27 mouse cellular contexts compared by ENCODE assay signal in genomic region chr5:139394399-139394798, GRCm38 (mm10). TPM values are rescaled to one million over a fixed set of nuclear protein-coding genes. Genes with fewer than 3 reads are reported as not detected.
A peak's percentile ranks its signal among the peaks of the same experiment; 100 is the strongest.
DNase-seq lines count a peak whose midpoint lies in the region; ATAC-seq and TF ChIP-seq lines count a peak whose summit lies in the region.
"Had no signal": no experiment of that assay in that cellular context is flagged by ENCODE, and none has a peak within 500 bp of the region (broad histone marks: within the 10 kb centered on the region; RNA-seq: fewer than 3 reads in every experiment).

No protein-coding gene starts in this region.

- no peak for TF ChIP-seq CTCF in heart, adult 2 months (IDR thresholded peaks at IDR 0.05)

- peaks cover 5% of the 10 kb centered on the region for H3K79me2 ChIP-seq in heart, adult 2 months (replicated peaks; ENCODE audit: control insufficient read depth, insufficient read depth, low read length)

- peaks cover 41% of the 10 kb centered on the region for H3K4me1 ChIP-seq in heart, adult 2 months (ENCODE audit: control insufficient read depth, insufficient read depth, low read length)
- H3K4me1 ChIP-seq in heart, embryonic 12.5 days (replicated peaks) = peaks cover 47% of the 10 kb centered on the region
- peaks cover 88% of the 10 kb centered on the region for H3K4me1 ChIP-seq in liver, embryonic 12.5 days

- no peaks in the 10 kb centered on the region for H3K9me3 ChIP-seq in heart, embryonic 12.5 days (replicated peaks)
- no peaks in the 10 kb centered on the region for H3K9me3 ChIP-seq in liver, embryonic 12.5 days (replicated peaks)
- H3K9me3 ChIP-seq: embryonic facial prominence, embryonic 12.5 days; forebrain, embryonic 10.5 days; megakaryocyte, embryonic 14.5 days had no signal

- no peak overlapping the region for H3K4me2 ChIP-seq in heart, embryonic 12.5 days
- peak overlapping the region; percentile 48 for H3K4me2 ChIP-seq in liver, embryonic 12.5 days
- H3K4me2 ChIP-seq: embryonic facial prominence, embryonic 12.5 days; heart, embryonic 11.5 days had no signal

- no peak for DNase-seq in heart, adult 2 months
- DNase-seq in retina, postnatal 1 day = peak; percentile 64
- DNase-seq in retina, embryonic 14.5 days (ENCODE audit: low spot score) = no peak
- DNase-seq in ovary, postnatal 36 days (ENCODE audit: low spot score) = no peak
- DNase-seq: adrenal gland, adult 8-10 months; cerebellum, adult 9-10 months; gastrocnemius, postnatal 10 days; heart, postnatal 4 days; left cerebral cortex, postnatal 4 days; lung, adult 18-20 months; lung, postnatal 14 days had no signal

- 70% methylated on average over 7 of the region's 7 CpGs for WGBS in heart, adult 2 months
- 52% methylated on average over 7 of the region's 7 CpGs for WGBS in heart, embryonic 12.5 days
- WGBS in liver, embryonic 12.5 days (ENCODE audit: insufficient replicate concordance) = 26% methylated on average over 7 of the region's 7 CpGs

- H3K27me3 ChIP-seq in heart, adult 2 months (ENCODE audit: control insufficient read depth, insufficient read depth, low read length) = no peaks in the 10 kb centered on the region
- no peaks in the 10 kb centered on the region for H3K27me3 ChIP-seq in heart, embryonic 12.5 days (replicated peaks)
- no peaks in the 10 kb centered on the region for H3K27me3 ChIP-seq in liver, embryonic 12.5 days (replicated peaks)
- H3K27me3 ChIP-seq: embryonic facial prominence, embryonic 12.5 days; megakaryocyte, embryonic 14.5 days; Patski had no signal

- no peak for TF ChIP-seq POLR2A in heart, adult 2 months (IDR thresholded peaks at IDR 0.05; ENCODE audit: insufficient read depth, low read depth, low read length)

- H3K4me3 ChIP-seq in heart, adult 2 months = no peak overlapping the region
- no peak overlapping the region for H3K4me3 ChIP-seq in heart, embryonic 12.5 days
- H3K4me3 ChIP-seq in liver, embryonic 12.5 days = peak overlapping the region; percentile 13; the same call in 1 of the 2 replicates
- H3K4me3 ChIP-seq: embryonic facial prominence, embryonic 12.5 days; forebrain, embryonic 10.5 days; megakaryocyte, embryonic 14.5 days had no signal

- peak overlapping the region; percentile 26; the same call in 1 of the 2 replicates for H3K27ac ChIP-seq in heart, adult 2 months
- no peak overlapping the region for H3K27ac ChIP-seq in heart, embryonic 12.5 days (ENCODE audit: poor library complexity, severe bottlenecking)
- peak overlapping the region; percentile 100 for H3K27ac ChIP-seq in liver, embryonic 12.5 days
- H3K27ac ChIP-seq: embryonic facial prominence, embryonic 12.5 days; forebrain, embryonic 10.5 days had no signal

- no peak for ATAC-seq in heart, embryonic 12.5 days (ENCODE audit: insufficient number of reproducible peaks, low FRiP score)
- ATAC-seq in liver, embryonic 12.5 days = peak; percentile 63
- ATAC-seq in megakaryocyte-erythroid progenitor cell, adult 5-6 weeks (replicated peaks; ENCODE audit: low FRiP score, low TSS enrichment, poor library complexity, severe bottlenecking) = peak; percentile 26
- no peak for ATAC-seq in erythroid progenitor cell, adult 5-6 weeks (replicated peaks; ENCODE audit: low FRiP score, poor library complexity, severe bottlenecking)
- ATAC-seq: hindbrain, embryonic 16.5 days; intestine, embryonic 16.5 days; Patski had no signal

- no peaks in the 10 kb centered on the region; the same call in 1 of the 2 replicates for H3K36me3 ChIP-seq in heart, adult 2 months (ENCODE audit: control insufficient read depth, insufficient read depth, low read length)
- peaks cover 20% of the 10 kb centered on the region for H3K36me3 ChIP-seq in heart, embryonic 12.5 days
- peaks cover 58% of the 10 kb centered on the region for H3K36me3 ChIP-seq in liver, embryonic 12.5 days
- H3K36me3 ChIP-seq: embryonic facial prominence, embryonic 12.5 days had no signal

- intact Hi-C loops in heart, adult 2 months (cut with DNase I) = no loop called here

- H3K9ac ChIP-seq in heart, adult 2 months (ENCODE audit: low read depth, low read length) = no peak overlapping the region
- no peak overlapping the region for H3K9ac ChIP-seq in heart, embryonic 12.5 days
- peak overlapping the region; percentile 52 for H3K9ac ChIP-seq in liver, embryonic 12.5 days
- H3K9ac ChIP-seq: embryonic facial prominence, embryonic 12.5 days had no signal

- no peak for TF ChIP-seq EP300 in heart, adult 2 months (IDR thresholded peaks at IDR 0.05; ENCODE audit: insufficient read depth, low read depth, low read length)

RNA-seq across cellular contexts. Expression of gene C130050O18Rik, which starts 10.7 kb away (rescaled TPM):
- total RNA-seq in heart, adult 2 months (2021) = 1 to 10 TPM in 1 of 2 experiments, under 1 TPM in 1; 0.68 to 1.1 TPM
- 0.98 and 1.1 TPM in 2 replicates for polyA plus RNA-seq in heart, adult 2 months (2012; rRNA removed)
- 0.10 and 0.36 TPM in 2 replicates for polyA plus RNA-seq in heart, embryonic 12.5 days (2016; fragmentation: Nextera tagmentation; extraction: Ambion mirVana)
- 0.72 and 0.75 TPM in 2 replicates for polyA plus RNA-seq in liver, embryonic 12.5 days (2016; fragmentation: Nextera tagmentation; extraction: Ambion mirVana)
- 0.79 TPM in 1 of 2 replicates, not detected in the other for total RNA-seq in megakaryocyte-erythroid progenitor cell, adult 5-6 weeks (2014; fragmentation: Nextera tagmentation)
- total RNA-seq in megakaryocyte-erythroid progenitor cell, adult 5-6 weeks (2017) = 0.08 TPM in 1 of 2 replicates, not detected in the other
- total RNA-seq in erythroid progenitor cell, adult 5-6 weeks (2015; ENCODE audit: low replicate concordance) = 2.9 TPM in 1 of 2 replicates, not detected in the other
- total RNA-seq in erythroid progenitor cell, adult 5-6 weeks (2017; ENCODE audit: low replicate concordance) = 0.26 TPM in 1 of 2 replicates, not detected in the other
- total RNA-seq: left cerebral cortex, postnatal 4 days had no signal

RNA-seq across cellular contexts. Expression of gene Gpr146, which starts 16.9 kb away (rescaled TPM):
- 10 to 100 TPM; 42.9 to 56.6 TPM for total RNA-seq in heart, adult 2 months (2021)
- polyA plus RNA-seq in heart, adult 2 months (2012; rRNA removed) = 62.4 and 77.0 TPM in 2 replicates
- polyA plus RNA-seq in heart, embryonic 12.5 days (2016; fragmentation: Nextera tagmentation; extraction: Ambion mirVana) = 8.2 and 8.5 TPM in 2 replicates
- polyA plus RNA-seq in liver, embryonic 12.5 days (2016; fragmentation: Nextera tagmentation; extraction: Ambion mirVana) = 18.3 and 19.3 TPM in 2 replicates
- 7.5 and 7.9 TPM in 2 replicates for total RNA-seq in megakaryocyte-erythroid progenitor cell, adult 5-6 weeks (2014; fragmentation: Nextera tagmentation)
- 5.3 and 6.0 TPM in 2 replicates for total RNA-seq in megakaryocyte-erythroid progenitor cell, adult 5-6 weeks (2017)
- 34.0 and 38.9 TPM in 2 replicates for total RNA-seq in erythroid progenitor cell, adult 5-6 weeks (2015; ENCODE audit: low replicate concordance)
- 37.8 and 43.8 TPM in 2 replicates for total RNA-seq in erythroid progenitor cell, adult 5-6 weeks (2017; ENCODE audit: low replicate concordance)

RNA-seq across cellular contexts. Expression of gene Gper1, which starts 28.6 kb away (rescaled TPM):
- 1 to 10 TPM; 1.4 to 1.5 TPM for total RNA-seq in heart, adult 2 months (2021)
- polyA plus RNA-seq in heart, adult 2 months (2012; rRNA removed) = 2.0 and 4.9 TPM in 2 replicates
- polyA plus RNA-seq in heart, embryonic 12.5 days (2016; fragmentation: Nextera tagmentation; extraction: Ambion mirVana) = 0.79 and 0.96 TPM in 2 replicates
- 0.39 and 0.51 TPM in 2 replicates for polyA plus RNA-seq in liver, embryonic 12.5 days (2016; fragmentation: Nextera tagmentation; extraction: Ambion mirVana)
- not detected in 2 replicates for total RNA-seq in megakaryocyte-erythroid progenitor cell, adult 5-6 weeks (2014; fragmentation: Nextera tagmentation)
- total RNA-seq in megakaryocyte-erythroid progenitor cell, adult 5-6 weeks (2017) = not detected in 2 replicates
- not detected in 2 replicates for total RNA-seq in erythroid progenitor cell, adult 5-6 weeks (2015; ENCODE audit: low replicate concordance)
- not detected in 2 replicates for total RNA-seq in erythroid progenitor cell, adult 5-6 weeks (2017; ENCODE audit: low replicate concordance)

RNA-seq across cellular contexts. Expression of gene Cyp2w1, which starts 42.0 kb away (rescaled TPM):
- total RNA-seq in heart, adult 2 months (2021) = not detected
- polyA plus RNA-seq in heart, adult 2 months (2012; rRNA removed) = not detected in 2 replicates
- not detected in 2 replicates for polyA plus RNA-seq in heart, embryonic 12.5 days (2016; fragmentation: Nextera tagmentation; extraction: Ambion mirVana)
- not detected in 2 replicates for polyA plus RNA-seq in liver, embryonic 12.5 days (2016; fragmentation: Nextera tagmentation; extraction: Ambion mirVana)
- total RNA-seq in megakaryocyte-erythroid progenitor cell, adult 5-6 weeks (2014; fragmentation: Nextera tagmentation) = not detected in 2 replicates
- not detected in 2 replicates for total RNA-seq in megakaryocyte-erythroid progenitor cell, adult 5-6 weeks (2017)
- total RNA-seq in erythroid progenitor cell, adult 5-6 weeks (2015; ENCODE audit: low replicate concordance) = not detected in 2 replicates
- not detected in 2 replicates for total RNA-seq in erythroid progenitor cell, adult 5-6 weeks (2017; ENCODE audit: low replicate concordance)
- total RNA-seq: adrenal gland, adult 8-10 months; gastrocnemius, postnatal 10 days; heart, postnatal 4 days; layer of hippocampus, postnatal 25 days; left cerebral cortex, postnatal 4 days; monocyte, adult 5-6 weeks had no signal
- polyA plus RNA-seq: cortical plate, adult 2 months; forebrain, embryonic 10.5 days; heart, embryonic 11.5 days; hindbrain, embryonic 16.5 days; kidney, embryonic 16.5 days; neural tube, embryonic 11.5 days; Patski had no signal

RNA-seq across cellular contexts. Expression of gene Cox19, which starts 43.2 kb away (rescaled TPM):
- 10 to 100 TPM; 82.8 to 94.8 TPM for total RNA-seq in heart, adult 2 months (2021)
- polyA plus RNA-seq in heart, adult 2 months (2012; rRNA removed) = 110 and 112 TPM in 2 replicates
- 66.2 and 72.6 TPM in 2 replicates for polyA plus RNA-seq in heart, embryonic 12.5 days (2016; fragmentation: Nextera tagmentation; extraction: Ambion mirVana)
- 72.3 and 73.8 TPM in 2 replicates for polyA plus RNA-seq in liver, embryonic 12.5 days (2016; fragmentation: Nextera tagmentation; extraction: Ambion mirVana)
- 40.4 and 41.7 TPM in 2 replicates for total RNA-seq in megakaryocyte-erythroid progenitor cell, adult 5-6 weeks (2014; fragmentation: Nextera tagmentation)
- 27.4 and 43.8 TPM in 2 replicates for total RNA-seq in megakaryocyte-erythroid progenitor cell, adult 5-6 weeks (2017)
- 8.8 and 11.9 TPM in 2 replicates for total RNA-seq in erythroid progenitor cell, adult 5-6 weeks (2015; ENCODE audit: low replicate concordance)
- 5.3 and 29.0 TPM in 2 replicates for total RNA-seq in erythroid progenitor cell, adult 5-6 weeks (2017; ENCODE audit: low replicate concordance)

Comparison
In these comparisons a context has a peak if more than half of its experiments do, and no peak if none do; other contexts are left out.
1. ATAC-seq: peak in liver, embryonic 12.5 days (single experiment) and megakaryocyte-erythroid progenitor cell, adult 5-6 weeks (single experiment); none in heart, embryonic 12.5 days (single experiment) and erythroid progenitor cell, adult 5-6 weeks (single experiment).